Mouse (Mus musculus): ENCODE data around the gene Ngef. TPM values are rescaled to one million over a fixed set of nuclear protein-coding genes. Genes with fewer than 3 reads are reported as not detected.
"Not testable (repeated sequence)": the region's sequence is repeated elsewhere in the genome, so short reads cannot be mapped to it uniquely, and the experiment has no call there.

Ngef gene
- total RNA-seq, 2 experiments from 2014 or later: 0.49 to 0.57 TPM

GRCm38 (mm10) chr1:87492285-87492684 is 81.4 kb downstream of the Ngef start:
- no peak for DNase-seq
- intact Hi-C loops (cut with DNase I): no loop called here

GRCm38 (mm10) chr1:87486386-87486785 is 87.3 kb downstream of the Ngef start:
- no peak for DNase-seq
- intact Hi-C loops (cut with DNase I): no loop called here

DNA sequence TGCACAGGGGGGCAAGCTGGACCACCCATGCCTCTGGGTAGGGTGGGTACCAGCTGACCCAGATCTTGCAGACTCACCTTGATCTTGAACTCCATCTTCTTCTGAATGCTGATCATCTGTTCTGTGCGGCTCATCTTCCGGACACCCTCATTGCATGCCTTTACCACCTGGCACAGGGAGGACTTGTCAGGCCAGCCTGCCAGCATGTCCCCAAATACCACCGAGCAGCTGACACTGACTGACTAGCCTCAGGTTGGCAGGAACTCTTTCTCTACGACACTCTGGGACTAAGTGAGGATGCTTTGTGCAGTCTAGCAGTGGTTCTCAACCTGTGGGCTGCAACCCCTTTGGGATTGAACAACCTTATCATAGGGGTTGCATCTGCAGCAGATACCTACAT is 91.1 kb downstream of the Ngef start:
- intact Hi-C loops (cut with DNase I): no loop called here
- no peak for DNase-seq

GRCm38 (mm10) chr1:87475076-87475895 is 98.4 kb downstream of the Ngef start:
- intact Hi-C loops (cut with DNase I): no loop called here
- DNase-seq: no peak

- intact Hi-C loops (cut with DNase I): no loop called here
- peak; percentile 36 to 55 for DNase-seq
Measured at GRCm38 (mm10) chr1:87472576-87472975, 101.1 kb downstream of the Ngef start.

- no peak for DNase-seq
- intact Hi-C loops (cut with DNase I): no loop called here
Measured at GRCm38 (mm10) chr1:87471914-87472313, 101.8 kb downstream of the Ngef start.

- not testable (repeated sequence) for DNase-seq
- intact Hi-C loops (cut with DNase I): loop anchor here (5.0 kb wide), 1 partner anchor 137 kb away; no protein-coding TSS in a partner anchor
Measured at GRCm38 (mm10) chr1:87469971-87470370, 103.7 kb downstream of the Ngef start, which contains the start of gene Snorc. Gene Snorc, plus strand, starts transcription at chr1:87470271.

GRCm38 (mm10) chr1:87468321-87468720 is 105.3 kb downstream of the Ngef start:
- no peak for DNase-seq
- intact Hi-C loops (cut with DNase I): loop anchor here (5.0 kb wide), 1 partner anchor 139 kb away; no protein-coding TSS in a partner anchor

- intact Hi-C loops (cut with DNase I): loop anchor here (5.0 kb wide), 1 partner anchor 140 kb away; no protein-coding TSS in a partner anchor
- DNase-seq: no peak
Measured at GRCm38 (mm10) chr1:87467469-87467868, 106.2 kb downstream of the Ngef start.

- DNase-seq; intact Hi-C loops (cut with DNase I): not testable (repeated sequence)
Measured at GRCm38 (mm10) chr1:87459856-87460255, 113.8 kb downstream of the Ngef start.

GRCm38 (mm10) chr1:87458045-87458444 is 115.6 kb downstream of the Ngef start:
- intact Hi-C loops (cut with DNase I): no loop called here
- no peak for DNase-seq

GRCm38 (mm10) chr1:87456425-87456824 is 117.2 kb downstream of the Ngef start:
- no peak for DNase-seq
- intact Hi-C loops (cut with DNase I): no loop called here

GRCm38 (mm10) chr1:87449432-87449831 is 124.2 kb downstream of the Ngef start:
- no peak for DNase-seq
- intact Hi-C loops (cut with DNase I): loop anchor here (5.0 to 10.0 kb wide), 3 partner anchors 158 to 475 kb away; no protein-coding TSS in a partner anchor

DNA sequence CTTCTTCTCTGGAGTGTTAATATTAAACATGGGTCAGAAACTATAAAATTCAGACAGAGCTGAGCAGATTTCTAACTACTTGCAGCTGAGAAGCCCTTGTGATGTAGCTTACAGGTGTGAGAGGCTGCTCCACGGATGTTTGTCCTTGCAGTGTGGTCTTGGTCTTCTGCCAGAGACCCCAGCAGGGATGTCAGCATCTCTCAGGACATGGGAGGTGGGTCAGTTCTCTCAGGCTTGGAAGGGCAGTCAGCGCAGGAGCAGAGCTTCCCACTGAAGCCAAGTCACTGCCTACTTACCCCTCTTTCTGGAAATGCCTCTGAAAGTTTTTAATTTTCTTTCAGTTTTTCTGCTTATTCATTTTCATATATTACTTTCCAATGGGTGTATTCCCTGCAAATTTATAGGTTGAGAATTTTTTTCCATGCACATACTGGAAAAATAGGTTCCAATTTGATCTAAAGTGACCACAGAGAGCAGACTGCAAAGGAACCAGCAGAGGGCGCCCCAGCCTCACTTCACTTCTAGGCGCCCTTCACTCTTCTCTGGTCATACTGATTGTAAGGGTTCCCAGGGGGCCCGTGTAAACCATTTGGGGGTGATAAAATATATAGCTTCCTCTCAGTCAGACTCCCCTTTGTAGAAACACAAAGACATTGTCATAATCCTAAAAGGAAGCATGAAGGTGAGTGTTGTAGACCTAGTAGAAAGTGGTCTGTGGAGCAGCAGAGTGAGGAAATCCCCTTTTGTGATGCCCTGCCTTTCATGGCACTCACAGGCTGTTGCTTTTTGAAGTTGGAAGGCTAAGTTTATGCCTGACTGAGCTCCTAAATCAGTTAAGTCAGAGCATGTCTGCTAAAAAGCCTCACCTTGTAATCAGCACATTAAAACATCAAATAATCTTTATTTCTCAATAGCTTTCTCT is 126.2 kb downstream of the Ngef start:
- intact Hi-C loops (cut with DNase I): loop anchor here (2.0 to 10.0 kb wide), 4 partner anchors 160 to 477 kb away; partner anchors contain the start of gene Atg16l1
- DNase-seq: peak; percentile 66 to 79

DNA sequence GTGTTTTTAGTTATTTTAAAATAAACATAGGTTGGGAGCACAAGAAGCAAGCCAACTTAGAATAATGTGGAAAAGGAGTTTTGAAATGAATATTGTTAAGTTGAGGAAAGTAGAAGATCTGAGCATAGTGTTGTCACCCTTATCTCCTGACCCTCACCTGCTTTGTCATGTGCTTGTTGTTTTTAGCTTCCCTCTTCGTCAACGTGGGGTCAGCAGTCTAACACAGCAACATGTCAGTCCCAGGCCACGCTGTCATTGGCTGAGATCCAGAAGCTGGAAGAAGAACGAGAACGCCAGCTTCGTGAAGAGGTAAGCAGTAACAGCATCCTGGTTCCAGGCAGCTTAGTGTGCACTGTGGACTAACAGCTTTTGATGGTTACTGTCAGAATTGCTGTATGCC is 137.1 kb downstream of the Ngef start:
- intact Hi-C loops (cut with DNase I): no loop called here
- no peak for DNase-seq

DNA sequence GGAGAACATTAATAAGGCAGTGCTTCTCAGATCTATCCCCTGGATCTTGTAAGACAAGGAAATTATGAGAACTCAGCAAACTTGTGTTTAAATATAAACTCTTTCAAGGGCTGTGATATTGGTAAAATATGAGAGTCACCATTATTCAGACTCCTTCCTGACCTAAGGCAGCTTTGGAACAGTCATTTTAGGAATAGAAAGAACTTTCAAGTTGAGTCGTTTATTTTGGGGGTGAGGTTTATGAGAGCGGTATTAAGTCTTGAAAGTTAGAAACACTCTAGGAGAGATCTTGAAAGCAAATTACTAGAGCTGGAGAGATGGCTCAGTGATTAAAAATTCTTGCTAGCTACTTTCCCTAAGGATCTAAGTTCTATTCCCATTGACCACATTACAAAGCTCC is 138.5 kb downstream of the Ngef start:
- intact Hi-C loops (cut with DNase I): no loop called here
- DNase-seq: no peak

Other genes starting within 250 kb of the Ngef start
- gene Gigyf2, start 246.9 kb downstream of the Ngef start, total RNA-seq (2021): 10 to 100 TPM; 48.0 to 49.4 TPM
- gene Kcnj13, start 179.1 kb downstream of the Ngef start, total RNA-seq (2021): not detected
- gene Snorc, start 103.6 kb downstream of the Ngef start, total RNA-seq (2021): not detected
- gene Neu2, start 64.0 kb downstream of the Ngef start, total RNA-seq (2021): not detected
- gene Inpp5d, start 46.4 kb upstream of the Ngef start, total RNA-seq (2021): 10 to 100 TPM; 16.4 to 18.1 TPM
- gene Atg16l1, start 182.0 kb upstream of the Ngef start, total RNA-seq (2021): 10 to 100 TPM; 28.6 to 30.1 TPM
- under 1 TPM; 0.29 to 0.43 TPM for gene Sag, start 229.8 kb upstream of the Ngef start, total RNA-seq (2021)

Data from heart, postnatal 14 days (tissue).